Mouse (Mus musculus) lung, postnatal 0 days (tissue): Measurements from ENCODE around the gene Kcna3.

Experiments used
- CTCF ChIP-seq: IDR thresholded peaks from 2 replicates; pipeline ENCODE4 v1.5.1; 2016; ENCODE audit warnings: antibody characterized with exemption, mild to moderate bottlenecking
- EP300 ChIP-seq: IDR thresholded peaks from 2 replicates; pipeline ENCODE4 v1.6.1; 2016; ENCODE audit warnings: antibody characterized with exemption, mild to moderate bottlenecking, control low read depth

DNA sequence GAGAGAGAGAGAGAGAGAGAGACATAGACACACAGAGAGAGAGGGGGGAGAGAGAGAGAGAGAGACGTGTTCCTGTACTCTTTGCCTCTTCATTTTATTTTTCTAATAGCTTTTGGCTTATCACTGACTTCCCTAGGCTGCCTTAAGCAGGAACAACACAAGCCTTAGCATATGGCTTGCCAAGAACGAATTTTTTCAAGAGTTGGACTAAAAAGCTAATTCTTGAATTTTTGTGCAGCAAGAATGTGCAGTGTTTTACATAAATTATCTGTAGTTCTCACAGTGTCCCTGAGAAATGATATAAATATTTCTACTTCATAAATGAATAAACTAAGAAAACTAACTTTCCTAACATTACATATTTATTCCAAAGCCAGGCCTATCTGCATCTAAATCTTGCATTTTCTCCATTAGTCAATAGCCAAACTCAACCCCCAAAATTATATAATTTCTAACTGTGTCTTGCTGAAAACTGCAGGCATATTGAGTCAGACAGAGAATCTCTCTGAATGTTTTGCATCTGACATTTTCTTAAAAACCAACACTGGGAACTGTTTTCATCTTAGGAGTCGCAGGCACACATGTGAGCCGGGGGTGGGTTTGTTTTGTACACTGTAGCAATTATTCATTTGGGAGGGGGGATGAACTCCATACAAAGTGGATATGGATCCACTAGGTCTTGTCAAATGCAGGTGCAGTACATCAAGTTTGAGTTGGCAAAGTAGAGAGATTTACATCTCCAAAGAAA, 26.5 kb upstream of the Kcna3 start:
- TF ChIP-seq EP300, result no peak
- TF ChIP-seq CTCF, result no peak
